Mouse (Mus musculus): ENCODE measurements around the gene Cacng1. TPM values are rescaled to one million over a fixed set of nuclear protein-coding genes. Genes with fewer than 3 reads are reported as not detected.

The Cacng1 gene
- total RNA-seq (2021), result 100 to 1,000 TPM; 254 to 261 TPM
- long read RNA-seq, experiment 1, transcript Cacng1-201 (4 exons, 1,249 nt), result major isoform, 156 of 218 reads
- long read RNA-seq, experiment 1, partial matches to known transcripts, result 2 of 218 reads
- long read RNA-seq, experiment 1, other reads (novel, unspliced or antisense), result 60 of 218 reads
- long read RNA-seq, experiment 2, transcript Cacng1-201 (4 exons, 1,249 nt), result major isoform, 216 of 303 reads
- long read RNA-seq, experiment 2, partial matches to known transcripts, result 81 of 303 reads
- long read RNA-seq, experiment 2, other reads (novel, unspliced or antisense), result 6 of 303 reads

DNA sequence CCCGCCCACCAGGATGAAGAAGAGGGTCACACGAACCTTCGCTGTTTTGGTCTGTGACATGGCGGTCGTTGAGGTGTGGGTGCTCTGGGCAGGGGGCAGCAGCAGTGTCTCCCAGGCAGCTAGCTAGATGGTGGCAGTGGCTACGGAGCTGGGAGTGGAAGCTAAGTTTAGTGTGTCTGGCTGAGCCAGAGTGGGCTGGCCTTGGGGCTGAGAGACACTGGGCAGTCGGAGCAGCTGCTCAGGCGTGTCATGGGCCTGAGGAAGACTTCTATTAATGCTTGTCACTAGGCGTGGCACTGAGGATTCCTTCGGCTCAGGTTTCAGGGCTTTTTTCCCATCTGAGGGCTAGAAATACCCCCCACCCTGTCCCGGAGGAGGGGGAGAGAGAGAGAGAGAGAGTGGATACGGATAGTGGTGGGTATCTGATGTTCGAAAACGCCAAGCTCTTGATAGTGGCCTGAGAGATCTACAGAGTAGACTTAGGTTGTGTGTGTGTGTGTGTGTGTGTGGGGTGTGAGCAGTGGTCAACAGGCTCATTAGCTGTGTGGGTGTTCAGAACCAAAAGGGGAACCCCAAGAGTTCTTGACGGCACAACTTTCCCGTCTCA, at the start of gene Cacng1:
Gene Cacng1, minus strand, starts transcription at position 191 of the 607 bp plus-strand sequence.
- DNase-seq, result peak; percentile 46 to 53

GRCm38 (mm10) chr11:107762688-107763460, 46.6 kb upstream of the Cacng1 start:
- no peak for DNase-seq

More for the DNA sequence above, at the start of gene Cacng1:
- intact Hi-C loops (cut with DNase I), result no loop called here

GRCm38 (mm10) chr11:107761790-107762500, 45.6 kb upstream of the Cacng1 start:
- DNase-seq, result no peak
- intact Hi-C loops (cut with DNase I), result no loop called here

More at GRCm38 (mm10) chr11:107762688-107763460, 46.6 kb upstream of the Cacng1 start:
- intact Hi-C loops (cut with DNase I), result no loop called here

GRCm38 (mm10) chr11:107760001-107760400, 43.7 kb upstream of the Cacng1 start:
- DNase-seq, result no peak
- intact Hi-C loops (cut with DNase I), result no loop called here

GRCm38 (mm10) chr11:107759516-107759915, 43.2 kb upstream of the Cacng1 start:
- intact Hi-C loops (cut with DNase I), result loop anchor here (5.0 kb wide), 1 partner anchor 73 kb away; no protein-coding TSS in a partner anchor
- DNase-seq, result no peak

DNA sequence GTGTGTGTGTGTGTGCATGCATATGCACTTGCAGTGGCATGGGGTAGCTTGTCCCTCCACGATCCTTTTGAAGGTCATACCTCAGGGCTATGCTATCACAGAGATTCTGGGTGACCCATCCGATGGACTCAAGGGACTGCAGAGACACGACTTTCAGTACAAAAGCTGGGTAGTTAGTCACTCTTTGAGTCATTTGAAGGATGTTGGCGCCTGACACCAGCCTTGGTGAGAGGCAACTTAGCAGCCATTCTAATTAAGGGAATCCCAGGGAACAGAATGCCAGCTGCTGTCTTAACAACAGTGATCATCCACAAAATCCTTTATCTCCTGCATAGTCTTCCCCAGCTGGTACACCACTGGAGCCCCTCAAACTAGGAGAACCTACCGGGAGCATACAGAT, 32.8 kb upstream of the Cacng1 start:
- intact Hi-C loops (cut with DNase I), result no loop called here
- DNase-seq, result no peak

GRCm38 (mm10) chr11:107748243-107749035, 32.1 kb upstream of the Cacng1 start:
- no peak for DNase-seq
- intact Hi-C loops (cut with DNase I), result no loop called here

- no peak for DNase-seq
- intact Hi-C loops (cut with DNase I), result loop anchor here (5.0 kb wide), 1 partner anchor 49 kb away; the partner anchor contains the start of gene Cacng4
Measured at GRCm38 (mm10) chr11:107743100-107743499, 26.8 kb upstream of the Cacng1 start.

DNA sequence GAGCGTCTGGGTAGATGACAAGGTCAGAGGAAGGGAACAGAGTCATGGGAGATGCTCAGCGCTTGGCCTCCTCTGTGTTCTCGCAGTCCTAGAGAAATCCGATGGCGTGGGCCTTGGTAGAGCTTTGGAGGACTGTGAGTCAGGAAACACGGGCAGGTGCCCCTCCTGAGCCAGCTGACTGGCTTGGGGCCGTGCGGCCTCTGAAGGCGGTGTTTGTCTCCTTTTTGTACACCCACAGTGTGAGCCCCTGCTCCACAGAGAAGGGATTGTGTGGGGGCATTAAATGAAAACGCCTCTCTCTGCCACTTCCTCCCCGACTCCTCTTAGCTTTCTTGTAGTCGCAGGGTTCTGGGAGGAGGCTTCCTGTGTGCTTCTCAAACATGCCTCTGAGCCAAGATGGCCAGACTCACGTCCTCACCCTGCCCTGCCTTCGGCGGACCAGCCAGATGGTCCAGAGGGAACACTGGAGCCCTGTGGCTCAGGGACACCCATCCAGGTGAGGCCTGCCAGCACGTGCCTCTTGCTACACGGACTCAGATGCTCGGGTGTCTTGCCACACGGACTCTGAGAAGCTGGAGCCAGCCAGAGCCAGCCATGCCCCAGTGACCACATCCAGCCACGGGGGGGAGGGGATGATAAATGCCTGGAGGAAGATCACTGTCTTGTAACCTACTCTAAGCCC, 22.2 kb upstream of the Cacng1 start:
- intact Hi-C loops (cut with DNase I), result no loop called here
- DNase-seq, result no peak

GRCm38 (mm10) chr11:107737886-107738285, 21.6 kb upstream of the Cacng1 start:
- intact Hi-C loops (cut with DNase I), result no loop called here
- no peak for DNase-seq

- no peak for DNase-seq
- intact Hi-C loops (cut with DNase I), result no loop called here
Measured at GRCm38 (mm10) chr11:107734133-107734532, 17.8 kb upstream of the Cacng1 start.

GRCm38 (mm10) chr11:107731498-107731897, 15.2 kb upstream of the Cacng1 start:
- intact Hi-C loops (cut with DNase I), result no loop called here
- no peak for DNase-seq

DNA sequence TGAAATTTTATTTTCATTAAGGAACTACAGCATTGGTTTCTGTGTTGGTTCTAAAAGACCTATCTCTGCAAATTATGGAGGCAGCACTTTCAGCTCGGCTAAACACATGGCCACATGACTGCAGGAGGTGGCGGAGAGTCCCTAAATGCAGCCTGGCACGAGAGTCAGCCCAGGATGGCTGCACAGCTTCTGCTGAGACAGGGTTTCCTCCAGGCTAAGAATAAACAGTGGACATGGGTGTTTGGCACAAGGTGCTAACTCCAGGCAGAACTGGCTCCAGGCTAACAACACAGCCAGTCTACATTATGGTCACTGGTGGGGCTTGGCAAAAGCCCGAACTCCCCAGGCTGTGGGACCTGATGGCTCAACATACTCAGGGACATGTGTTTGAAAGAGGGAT, 14.6 kb upstream of the Cacng1 start:
- peak; percentile 40 for DNase-seq
- intact Hi-C loops (cut with DNase I), result no loop called here

- DNase-seq, result no peak
- intact Hi-C loops (cut with DNase I), result no loop called here
Measured at GRCm38 (mm10) chr11:107729141-107729540, 12.8 kb upstream of the Cacng1 start.

DNA sequence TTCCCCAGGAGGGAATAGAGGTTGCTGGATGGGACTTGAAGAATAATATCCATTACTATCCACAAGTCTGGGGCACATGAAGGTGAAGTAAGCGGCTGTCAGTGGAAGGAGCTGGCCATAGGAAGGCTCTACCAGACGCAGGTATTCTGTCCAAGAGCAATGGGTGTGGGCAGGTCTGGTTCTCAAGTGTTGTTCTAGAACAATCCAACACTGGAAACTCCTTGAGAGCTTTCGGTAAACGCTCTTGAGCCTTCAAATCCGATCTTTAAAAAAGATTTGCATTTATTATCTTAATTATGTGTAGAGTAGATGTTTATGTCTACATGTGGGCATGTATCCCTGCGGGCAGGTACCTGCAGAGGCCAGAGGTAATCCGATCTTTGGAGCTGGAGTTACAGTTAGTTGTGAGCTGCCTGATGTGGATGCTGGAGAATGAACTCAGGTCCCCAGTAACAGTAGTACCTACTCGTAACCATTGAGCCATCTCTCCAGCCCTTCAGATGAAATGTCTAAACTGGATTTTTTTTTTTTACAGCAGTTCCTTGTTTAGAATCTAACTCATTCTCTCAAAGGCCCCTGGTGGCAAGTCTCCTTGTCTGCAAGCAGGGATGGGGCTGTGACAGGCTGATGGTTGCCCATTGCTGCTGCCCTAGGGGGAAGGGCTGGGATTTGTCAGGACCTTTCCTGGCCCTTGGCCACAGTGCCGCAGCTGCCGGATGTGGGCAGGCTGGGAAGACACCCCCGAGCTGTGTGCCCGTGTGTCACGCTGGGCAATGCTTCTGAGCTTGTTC, 11.9 kb upstream of the Cacng1 start:
- intact Hi-C loops (cut with DNase I), result no loop called here
- no peak for DNase-seq

DNA sequence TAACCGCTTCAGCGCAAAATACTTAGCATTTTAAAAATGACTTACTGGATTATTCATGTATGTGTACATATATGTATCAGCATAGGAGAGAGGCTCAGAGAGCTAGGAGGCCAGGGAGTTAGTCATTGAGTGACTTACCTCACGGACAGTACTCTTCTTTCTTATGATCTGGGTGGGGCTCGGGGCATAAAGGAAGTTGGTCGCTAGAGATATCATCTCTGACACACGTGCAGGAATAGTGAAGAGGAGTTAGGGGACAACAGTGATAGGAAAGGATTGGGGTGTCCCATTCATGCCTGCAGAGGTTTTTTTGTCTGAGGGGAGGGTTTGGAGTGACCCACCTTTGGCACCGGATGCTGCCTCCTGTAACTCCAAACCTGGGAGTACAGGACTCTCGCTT, 8.3 kb upstream of the Cacng1 start:
- DNase-seq, result no peak
- intact Hi-C loops (cut with DNase I), result no loop called here

DNA sequence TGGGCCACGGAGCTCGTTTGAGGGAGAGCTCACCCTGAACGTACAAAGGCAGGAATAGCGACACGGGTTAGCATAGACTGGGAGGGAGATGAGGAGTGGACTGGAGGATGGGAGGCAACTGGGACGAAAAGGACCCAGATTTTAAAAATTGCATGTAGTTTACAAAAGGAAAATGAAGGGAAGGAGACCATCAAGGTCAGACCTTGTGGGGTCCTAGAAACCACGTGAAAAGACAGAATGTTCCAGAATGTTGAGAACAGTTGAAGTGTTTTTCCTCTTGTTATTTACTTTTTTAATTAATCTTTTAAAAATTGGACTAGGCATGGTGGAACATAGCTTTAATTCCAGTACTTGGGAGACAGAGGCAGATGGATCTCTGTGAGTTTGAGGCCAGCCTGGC, 4.7 kb upstream of the Cacng1 start:
- intact Hi-C loops (cut with DNase I), result no loop called here
- no peak for DNase-seq

DNA sequence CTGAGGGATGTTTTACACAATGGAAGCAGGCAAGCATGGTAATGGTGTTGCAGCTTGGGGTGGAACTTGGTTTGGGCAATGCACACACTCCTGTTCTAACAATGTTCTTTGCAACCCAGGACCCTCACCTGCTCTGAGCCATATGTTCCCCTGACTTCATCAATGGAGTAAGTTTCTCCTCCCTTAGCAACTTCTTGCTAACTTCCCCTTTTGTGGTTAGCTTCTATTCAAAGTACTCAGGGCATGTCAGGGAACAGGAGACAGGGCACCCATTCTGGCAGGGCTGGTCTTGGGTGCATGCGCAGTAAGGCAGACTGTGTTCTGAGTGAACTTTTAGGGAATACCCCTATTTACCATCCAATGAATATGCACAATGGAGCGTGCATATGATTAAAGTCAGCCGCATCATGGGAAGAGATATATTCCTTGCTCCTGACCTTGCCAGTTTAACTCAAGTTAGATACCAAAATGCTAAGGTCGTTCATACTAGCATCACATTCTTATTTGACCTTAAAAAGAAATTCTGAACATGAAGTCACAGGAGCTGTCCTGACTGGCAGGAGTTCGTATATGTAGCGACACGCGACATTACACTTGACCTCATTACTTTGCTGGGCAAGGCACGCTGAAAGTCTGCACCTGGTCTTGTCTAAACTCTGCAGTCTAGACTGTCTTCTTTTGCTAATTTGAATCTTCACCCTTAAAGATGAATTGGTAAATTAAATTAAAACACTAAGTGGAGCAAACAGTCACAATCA, 4.1 kb upstream of the Cacng1 start:
- intact Hi-C loops (cut with DNase I), result no loop called here
- DNase-seq, result no peak
